ENCODE assay signal across 10 mouse cellular contexts in the genomic region with DNA sequence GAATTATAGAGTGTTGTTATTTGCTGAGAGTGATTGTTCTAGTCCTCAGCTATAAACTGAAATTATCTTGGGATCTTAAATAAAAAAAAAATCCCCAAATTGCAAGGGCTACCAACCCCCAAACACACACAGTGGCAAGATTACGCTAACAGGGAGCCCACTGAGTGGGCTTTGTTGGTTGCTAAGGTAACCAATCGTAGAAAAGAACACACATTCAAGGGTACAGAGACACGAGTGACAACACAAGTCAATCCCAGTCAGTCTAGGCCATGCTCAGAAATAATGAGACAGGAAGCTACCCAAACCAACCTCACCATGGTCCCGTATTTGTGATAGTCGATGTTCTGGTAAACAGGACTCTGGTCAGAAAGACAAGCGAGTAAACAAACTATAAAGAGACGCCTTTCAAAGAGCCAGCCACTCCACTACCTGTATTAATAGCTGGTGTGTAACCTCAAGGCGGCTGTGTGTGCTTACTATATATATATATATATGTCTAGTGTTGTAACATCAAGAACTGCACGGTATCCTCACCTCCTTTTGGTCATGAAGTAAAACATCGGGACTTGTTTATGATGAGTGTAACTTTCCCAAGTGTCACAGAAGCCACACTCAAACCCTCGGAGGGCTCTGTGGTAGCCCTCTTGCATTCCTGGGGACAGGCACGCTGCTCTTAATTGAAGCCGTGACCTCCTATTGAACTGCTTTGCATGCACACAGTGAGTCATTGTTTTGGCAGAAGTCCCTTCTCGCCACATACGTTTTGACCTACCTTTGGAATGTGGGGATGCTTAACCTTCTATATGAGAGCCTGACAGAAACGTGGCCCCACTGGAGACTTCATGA. TPM values are rescaled to one million over a fixed set of nuclear protein-coding genes. Genes with fewer than 3 reads are reported as not detected.
DNase-seq lines count a peak whose midpoint lies in the region; ATAC-seq lines count a peak whose summit lies in the region.
"Had no signal": no experiment of that assay in that cellular context is flagged by ENCODE, and none has a peak within 500 bp of the region (broad histone marks: within the 10 kb centered on the region; RNA-seq: fewer than 3 reads in every experiment).

No protein-coding gene starts in this region.

- no peaks in the 10 kb centered on the region for H3K36me3 ChIP-seq in liver, embryonic 15.5 days (replicated peaks)
- no peaks in the 10 kb centered on the region for H3K36me3 ChIP-seq in liver, embryonic 11.5 days (ENCODE audit: control insufficient read depth, insufficient read depth, low read length)
- H3K36me3 ChIP-seq in forebrain, embryonic 16.5 days (ENCODE audit: control insufficient read depth, insufficient read depth): no peaks in the 10 kb centered on the region
- no peaks in the 10 kb centered on the region for H3K36me3 ChIP-seq in midbrain, embryonic 16.5 days (ENCODE audit: control insufficient read depth, insufficient read depth, low read length)
- H3K36me3 ChIP-seq: intestine, embryonic 15.5 days had no signal

- DNase-seq in adrenal gland, adult (ENCODE audit: inconsistent age in 2 of 2, low spot score in 1 of 2): peak; percentile 52 to 74
- no peak for DNase-seq in adrenal gland, postnatal 14 days
- DNase-seq in liver, embryonic 11.5 days (ENCODE audit: low spot score): no peak
- DNase-seq in thymus, postnatal 0 days (ENCODE audit: low spot score): no peak

- no peak overlapping the region for H3K27ac ChIP-seq in liver, embryonic 15.5 days (replicated peaks)
- no peak overlapping the region for H3K27ac ChIP-seq in liver, embryonic 11.5 days (ENCODE audit: low read depth, low read length)
- no peak overlapping the region for H3K27ac ChIP-seq in forebrain, embryonic 16.5 days (ENCODE audit: low read length)
- H3K27ac ChIP-seq in midbrain, embryonic 16.5 days (ENCODE audit: low read length): no peak overlapping the region
- H3K27ac ChIP-seq: intestine, embryonic 15.5 days had no signal

- H3K9ac ChIP-seq in liver, embryonic 15.5 days: no peak overlapping the region
- H3K9ac ChIP-seq in liver, embryonic 11.5 days (ENCODE audit: low read depth, low read length): no peak overlapping the region
- H3K9ac ChIP-seq in forebrain, embryonic 16.5 days (replicated peaks; ENCODE audit: low read depth, low read length): no peak overlapping the region
- no peak overlapping the region for H3K9ac ChIP-seq in midbrain, embryonic 16.5 days (ENCODE audit: low read depth, low read length)
- H3K9ac ChIP-seq: intestine, embryonic 15.5 days had no signal

- H3K9me3 ChIP-seq in liver, embryonic 15.5 days (replicated peaks): no peaks in the 10 kb centered on the region
- no peaks in the 10 kb centered on the region for H3K9me3 ChIP-seq in liver, embryonic 11.5 days (ENCODE audit: control insufficient read depth, low read length)
- no peaks in the 10 kb centered on the region for H3K9me3 ChIP-seq in forebrain, embryonic 16.5 days (ENCODE audit: control insufficient read depth, low read length)
- H3K9me3 ChIP-seq in midbrain, embryonic 16.5 days (replicated peaks; ENCODE audit: control insufficient read depth, low read length, poor library complexity, severe bottlenecking): no peaks in the 10 kb centered on the region
- H3K9me3 ChIP-seq: intestine, embryonic 15.5 days had no signal

- H3K4me3 ChIP-seq in liver, embryonic 15.5 days (replicated peaks): no peak overlapping the region
- no peak overlapping the region for H3K4me3 ChIP-seq in liver, embryonic 11.5 days (ENCODE audit: low read depth, low read length)
- no peak overlapping the region for H3K4me3 ChIP-seq in forebrain, embryonic 16.5 days (replicated peaks; ENCODE audit: low read length)
- H3K4me3 ChIP-seq in midbrain, embryonic 16.5 days (ENCODE audit: low read depth, low read length): no peak overlapping the region
- H3K4me3 ChIP-seq: intestine, embryonic 15.5 days; myocyte had no signal

- ATAC-seq in liver, embryonic 15.5 days (ENCODE audit: insufficient read depth): no peak; the same call in 1 of the 2 replicates
- no peak for ATAC-seq in liver, embryonic 11.5 days (replicated peaks; ENCODE audit: low FRiP score)
- 0 out of 2 replicates have a peak, but pooled peaks have one; percentile 63 for ATAC-seq in forebrain, embryonic 16.5 days
- ATAC-seq in midbrain, embryonic 16.5 days: peak; percentile 58; the same call in 1 of the 2 replicates
- no peak for ATAC-seq in megakaryocyte progenitor cell, adult 5-6 weeks (replicated peaks; ENCODE audit: poor library complexity)
- ATAC-seq: intestine, embryonic 15.5 days had no signal

- WGBS in liver, embryonic 15.5 days (ENCODE audit: insufficient replicate concordance): 57% methylated on average over 16 of the region's 16 CpGs
- 73% methylated on average over 16 of the region's 16 CpGs for WGBS in liver, embryonic 11.5 days
- WGBS in forebrain, embryonic 16.5 days: 36% methylated on average over 16 of the region's 16 CpGs
- WGBS in midbrain, embryonic 16.5 days: 44% methylated on average over 16 of the region's 16 CpGs

- H3K4me1 ChIP-seq in liver, embryonic 15.5 days (replicated peaks): 0 out of 2 replicates have a peak, but pooled peaks cover 6% of the 10 kb centered on the region
- H3K4me1 ChIP-seq in liver, embryonic 11.5 days (replicated peaks; ENCODE audit: control insufficient read depth, insufficient read depth, low read length): peaks cover 5% of the 10 kb centered on the region; the same call in 1 of the 2 replicates
- H3K4me1 ChIP-seq in forebrain, embryonic 16.5 days (replicated peaks; ENCODE audit: control insufficient read depth, insufficient read depth, low read length): peaks cover 10% of the 10 kb centered on the region
- H3K4me1 ChIP-seq in midbrain, embryonic 16.5 days (ENCODE audit: control insufficient read depth, insufficient read depth, low read length): peaks cover 3% of the 10 kb centered on the region; the same call in 1 of the 2 replicates

- no peaks in the 10 kb centered on the region for H3K27me3 ChIP-seq in liver, embryonic 15.5 days
- no peaks in the 10 kb centered on the region for H3K27me3 ChIP-seq in liver, embryonic 11.5 days (replicated peaks; ENCODE audit: control insufficient read depth, insufficient read depth, low read length)
- H3K27me3 ChIP-seq in forebrain, embryonic 16.5 days (replicated peaks; ENCODE audit: control insufficient read depth, insufficient read depth, low read length): no peaks in the 10 kb centered on the region
- H3K27me3 ChIP-seq in midbrain, embryonic 16.5 days (ENCODE audit: control insufficient read depth, insufficient read depth, low read depth, low read length): no peaks in the 10 kb centered on the region
- H3K27me3 ChIP-seq: intestine, embryonic 15.5 days had no signal

- peak overlapping the region; percentile 27 for H3K4me2 ChIP-seq in liver, embryonic 15.5 days
- no peak overlapping the region for H3K4me2 ChIP-seq in liver, embryonic 11.5 days
- no peak overlapping the region for H3K4me2 ChIP-seq in forebrain, embryonic 16.5 days (ENCODE audit: low read length)
- H3K4me2 ChIP-seq in midbrain, embryonic 16.5 days (ENCODE audit: low read length): no peak overlapping the region
- H3K4me2 ChIP-seq: intestine, embryonic 15.5 days had no signal

RNA-seq across cellular contexts. Expression of a gene that starts 30.5 kb away (rescaled TPM):
- 44.9 and 45.1 TPM in 2 replicates for total RNA-seq in adrenal gland, postnatal 14 days (2021)
- 3.1 and 3.7 TPM in 2 replicates for polyA plus RNA-seq in liver, embryonic 15.5 days (2015; fragmentation: Nextera tagmentation; extraction: Ambion mirVana)
- polyA plus RNA-seq in liver, embryonic 11.5 days (2014; fragmentation: Nextera tagmentation; extraction: Ambion mirVana): 9.7 and 9.9 TPM in 2 replicates
- polyA plus RNA-seq in forebrain, embryonic 16.5 days (2015; fragmentation: Nextera tagmentation; extraction: Ambion mirVana): 12.5 and 16.6 TPM in 2 replicates
- polyA plus RNA-seq in midbrain, embryonic 16.5 days (2015; fragmentation: Nextera tagmentation; extraction: Ambion mirVana): 8.1 and 8.3 TPM in 2 replicates
- 4.8 and 8.8 TPM in 2 replicates for total RNA-seq in megakaryocyte progenitor cell, adult 5-6 weeks (2015)
- total RNA-seq in megakaryocyte progenitor cell, adult 5-6 weeks (2017): 3.9 and 7.4 TPM in 2 replicates
- polyA plus RNA-seq in thymus, postnatal 0 days (2015; fragmentation: Nextera tagmentation; extraction: Ambion mirVana): 20.1 and 20.5 TPM in 2 replicates

Comparison
In these comparisons a context has a peak if more than half of its experiments do, and no peak if none do; other contexts are left out.
1. DNase-seq: peak in adrenal gland, adult (2 of 2); none in adrenal gland, postnatal 14 days (single experiment), liver, embryonic 11.5 days (single experiment) and thymus, postnatal 0 days (single experiment).
2. ATAC-seq: peak in forebrain, embryonic 16.5 days (single experiment) and midbrain, embryonic 16.5 days (single experiment); none in liver, embryonic 15.5 days (single experiment), liver, embryonic 11.5 days (single experiment) and megakaryocyte progenitor cell, adult 5-6 weeks (single experiment).